Mouse (Mus musculus) heart, adult 8-10 months (tissue): ENCODE measurements around the gene Pim3. TPM values are rescaled to one million over a fixed set of nuclear protein-coding genes. Genes with fewer than 3 reads are reported as not detected.

Source experiments
- DNase-seq: peaks from one replicate; pipeline ENCODE4 v3.0.0; 2022; ENCODE audit warnings: low spot score
- total RNA-seq, 4 experiments: library from RNA; stranded (reverse); gene quantifications; 2 replicates each; pipeline ENCODE4 v1.2.4; 2022

The Pim3 gene
- total RNA-seq, 4 experiments from 2014 or later: 70.8 to 183 (median 86.1) TPM

- DNase-seq: no peak
These were observed 4.6 kb upstream of the Pim3 start for GRCm38 (mm10) chr15:88857361-88857760.

- peak; percentile 73 for DNase-seq
These were observed 3.8 kb upstream of the Pim3 start for GRCm38 (mm10) chr15:88858141-88858541.

GRCm38 (mm10) chr15:88858707-88859106 lies 3.3 kb upstream of the Pim3 start:
- DNase-seq: no peak

- no peak for DNase-seq
These were observed 2.6 kb upstream of the Pim3 start for GRCm38 (mm10) chr15:88859206-88859970.

- no peak for DNase-seq
These were observed 1.2 kb upstream of the Pim3 start for GRCm38 (mm10) chr15:88860781-88861180.

- DNase-seq: no peak
These were observed 1.1 kb downstream of the Pim3 start for GRCm38 (mm10) chr15:88862881-88863694.

GRCm38 (mm10) chr15:88863695-88864231 lies 1.8 kb downstream of the Pim3 start:
- peak; percentile 94 for DNase-seq

- DNase-seq: peak; percentile 46
These were observed 2.5 kb downstream of the Pim3 start for GRCm38 (mm10) chr15:88864270-88865030.

GRCm38 (mm10) chr15:88865061-88865460 lies 3.1 kb downstream of the Pim3 start:
- DNase-seq: no peak

- no peak for DNase-seq
These were observed 4.1 kb downstream of the Pim3 start for GRCm38 (mm10) chr15:88865888-88866695.

GRCm38 (mm10) chr15:88866934-88867356 lies 5.0 kb downstream of the Pim3 start:
- DNase-seq: no peak

GRCm38 (mm10) chr15:88867368-88868023 lies 5.5 kb downstream of the Pim3 start:
- peak; percentile 91 for DNase-seq

GRCm38 (mm10) chr15:88868024-88868742 lies 6.2 kb downstream of the Pim3 start:
- peak; percentile 83 for DNase-seq

- DNase-seq: no peak
These were observed 8.6 kb downstream of the Pim3 start for GRCm38 (mm10) chr15:88870418-88871185.

- DNase-seq: no peak
These were observed 12.1 kb downstream of the Pim3 start for GRCm38 (mm10) chr15:88874061-88874460.

GRCm38 (mm10) chr15:88874477-88874876 lies 12.5 kb downstream of the Pim3 start:
- no peak for DNase-seq

- peak; percentile 69 for DNase-seq
These were observed 13.7 kb downstream of the Pim3 start for GRCm38 (mm10) chr15:88875625-88876081.

- DNase-seq: peak; percentile 76
These were observed 14.4 kb downstream of the Pim3 start for GRCm38 (mm10) chr15:88876155-88877020.
